9 mouse cellular contexts compared by ENCODE assay signal in the genomic region with DNA sequence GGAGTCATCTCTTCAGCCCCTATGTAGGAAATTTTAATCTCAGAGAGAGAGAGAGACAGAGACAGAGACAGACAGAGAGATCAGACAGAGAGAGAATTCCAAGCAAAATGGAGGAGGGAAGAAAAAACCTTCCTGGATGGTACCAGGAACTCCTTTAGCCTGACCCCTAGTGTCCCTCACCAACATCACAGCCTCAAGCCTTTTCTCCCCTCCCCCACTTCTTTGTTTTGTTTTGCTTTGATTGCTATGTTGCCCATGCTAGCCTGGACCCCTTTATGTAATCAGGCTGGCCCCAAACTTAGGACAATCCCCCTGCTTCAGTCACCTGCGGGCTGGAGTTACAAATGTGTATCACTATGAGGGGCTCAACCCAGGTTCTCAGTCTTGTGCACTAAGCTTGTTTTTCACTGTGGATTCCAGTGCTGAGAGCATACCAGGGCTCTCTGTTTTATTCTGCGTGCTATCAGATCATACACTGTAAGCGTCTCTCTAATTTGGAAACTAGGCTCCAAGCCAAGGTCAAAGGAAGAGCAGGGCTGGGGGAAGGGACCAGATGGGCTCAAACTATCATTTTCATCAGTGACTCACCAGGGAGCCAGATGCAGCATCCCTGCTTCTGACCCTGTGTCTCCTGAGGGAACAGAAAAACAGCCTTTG. TPM values are rescaled to one million over a fixed set of nuclear protein-coding genes. Genes with fewer than 3 reads are reported as not detected.
A peak's percentile ranks its signal among the peaks of the same experiment; 100 is the strongest.
DNase-seq lines count a peak whose midpoint lies in the region; ATAC-seq lines count a peak whose summit lies in the region.
"Had no signal": no experiment of that assay in that cellular context is flagged by ENCODE, and none has a peak within 500 bp of the region (broad histone marks: within the 10 kb centered on the region; RNA-seq: fewer than 3 reads in every experiment).

No protein-coding gene starts in this region.

- H3K27ac ChIP-seq in forebrain, embryonic 11.5 days (ENCODE audit: low read depth, low read length), result no peak overlapping the region
- H3K27ac ChIP-seq in hindbrain, embryonic 13.5 days, result peak overlapping the region; percentile 71
- H3K27ac ChIP-seq: limb, embryonic 13.5 days had no signal

- H3K27me3 ChIP-seq in forebrain, embryonic 11.5 days (ENCODE audit: control insufficient read depth, insufficient read depth, low read length), result no peaks in the 10 kb centered on the region
- no peaks in the 10 kb centered on the region for H3K27me3 ChIP-seq in hindbrain, embryonic 13.5 days
- H3K27me3 ChIP-seq: limb, embryonic 13.5 days had no signal

- peak overlapping the region; percentile 5; the same call in 1 of the 2 replicates for H3K9ac ChIP-seq in forebrain, embryonic 11.5 days (ENCODE audit: low read length)
- no peak overlapping the region for H3K9ac ChIP-seq in hindbrain, embryonic 13.5 days
- H3K9ac ChIP-seq: limb, embryonic 13.5 days had no signal

- no peak overlapping the region for H3K4me3 ChIP-seq in forebrain, embryonic 11.5 days (ENCODE audit: low read depth, low read length)
- H3K4me3 ChIP-seq in hindbrain, embryonic 13.5 days, result no peak overlapping the region
- H3K4me3 ChIP-seq: limb, embryonic 13.5 days had no signal

- DNase-seq in cerebellum, postnatal 14 days, result peak; percentile 14 to 50
- DNase-seq in cerebellum, postnatal 36 days, result no peak
- DNase-seq in R1 (ENCODE audit: low read depth, low spot score), result peak; percentile 46
- DNase-seq in forebrain, embryonic 11.5 days (ENCODE audit: low spot score), result no peak
- DNase-seq in lung, postnatal 10 days, result peak; percentile 76
- peak; percentile 10 for DNase-seq in telencephalon, adult 2 months (ENCODE audit: low read depth, low spot score)
- DNase-seq in cerebellum, adult 18-20 months, result no peak

- no peaks in the 10 kb centered on the region; the same call in 1 of the 2 replicates for H3K4me1 ChIP-seq in forebrain, embryonic 11.5 days (replicated peaks; ENCODE audit: control insufficient read depth, insufficient read depth, low read length)
- peaks cover 13% of the 10 kb centered on the region for H3K4me1 ChIP-seq in hindbrain, embryonic 13.5 days (replicated peaks)
- H3K4me1 ChIP-seq: limb, embryonic 13.5 days had no signal

- no peak overlapping the region for H3K4me2 ChIP-seq in forebrain, embryonic 11.5 days (ENCODE audit: low read depth, low read length, severe bottlenecking)
- H3K4me2 ChIP-seq in hindbrain, embryonic 13.5 days, result no peak overlapping the region
- H3K4me2 ChIP-seq: limb, embryonic 13.5 days had no signal

- ATAC-seq in forebrain, embryonic 11.5 days (replicated peaks; ENCODE audit: low FRiP score), result no peak
- ATAC-seq in hindbrain, embryonic 13.5 days (ENCODE audit: low FRiP score), result 0 out of 2 replicates have a peak, but pooled peaks have one; percentile 36

- 42% methylated on average over 3 of the region's 3 CpGs for WGBS in forebrain, embryonic 11.5 days
- 33% methylated on average over 3 of the region's 3 CpGs for WGBS in hindbrain, embryonic 13.5 days

- H3K36me3 ChIP-seq in forebrain, embryonic 11.5 days (ENCODE audit: control insufficient read depth, insufficient read depth, low read length), result no peaks in the 10 kb centered on the region; the same call in 1 of the 2 replicates
- H3K36me3 ChIP-seq in hindbrain, embryonic 13.5 days, result peaks cover 43% of the 10 kb centered on the region

- H3K9me3 ChIP-seq in forebrain, embryonic 11.5 days (ENCODE audit: control insufficient read depth, low read length), result no peaks in the 10 kb centered on the region
- no peaks in the 10 kb centered on the region for H3K9me3 ChIP-seq in hindbrain, embryonic 13.5 days
- H3K9me3 ChIP-seq: limb, embryonic 13.5 days had no signal

RNA-seq across cellular contexts. Expression of a gene that starts 33.0 kb away (rescaled TPM):
- polyA plus RNA-seq in forebrain, embryonic 11.5 days (2014; fragmentation: Nextera tagmentation; extraction: Ambion mirVana), result 129 and 148 TPM in 2 replicates
- polyA plus RNA-seq in hindbrain, embryonic 13.5 days (2015; fragmentation: Nextera tagmentation; extraction: Ambion mirVana), result 415 and 421 TPM in 2 replicates

RNA-seq across cellular contexts. Expression of a gene that starts 48.2 kb away (rescaled TPM):
- 55.9 and 56.3 TPM in 2 replicates for polyA plus RNA-seq in forebrain, embryonic 11.5 days (2014; fragmentation: Nextera tagmentation; extraction: Ambion mirVana)
- polyA plus RNA-seq in hindbrain, embryonic 13.5 days (2015; fragmentation: Nextera tagmentation; extraction: Ambion mirVana), result 52.1 and 53.6 TPM in 2 replicates

Comparison
In these comparisons a context has a peak if more than half of its experiments do, and no peak if none do; other contexts are left out.
1. DNase-seq: peak in cerebellum, postnatal 14 days (2 of 2), R1 (single experiment), lung, postnatal 10 days (single experiment) and telencephalon, adult 2 months (single experiment); none in cerebellum, postnatal 36 days (0 of 2), forebrain, embryonic 11.5 days (single experiment) and cerebellum, adult 18-20 months (0 of 2).